9 mouse cellular contexts compared by ENCODE assay signal in genomic region chr1:57333550-57334213, GRCm38 (mm10). TPM values are rescaled to one million over a fixed set of nuclear protein-coding genes. Genes with fewer than 3 reads are reported as not detected.
A peak's percentile ranks its signal among the peaks of the same experiment; 100 is the strongest.
DNase-seq lines count a peak whose midpoint lies in the region; ATAC-seq lines count a peak whose summit lies in the region.
"Had no signal": no experiment of that assay in that cellular context is flagged by ENCODE, and none has a peak within 500 bp of the region (broad histone marks: within the 10 kb centered on the region; RNA-seq: fewer than 3 reads in every experiment).

No protein-coding gene starts in this region.

- DNase-seq in forebrain, embryonic 11.5 days (ENCODE audit: low spot score): no peak
- DNase-seq in ovary, adult 18-20 months (ENCODE audit: low spot score): peak; percentile 2
- no peak for DNase-seq in ovary, postnatal 36 days (ENCODE audit: low spot score)
- DNase-seq in frontal cortex, postnatal 14 days (ENCODE audit: low spot score in 2 of 2): no peak
- no peak for DNase-seq in midbrain, embryonic 10.5 days (ENCODE audit: low spot score)

- H3K9ac ChIP-seq in forebrain, embryonic 12.5 days: no peak overlapping the region
- H3K9ac ChIP-seq in forebrain, embryonic 11.5 days (ENCODE audit: low read length): no peak overlapping the region
- peak overlapping the region; percentile 42; the same call in 1 of the 2 replicates for H3K9ac ChIP-seq in heart, embryonic 14.5 days (ENCODE audit: low read length)
- H3K9ac ChIP-seq in neural tube, embryonic 14.5 days (replicated peaks; ENCODE audit: low read depth, low read length): no peak overlapping the region

- WGBS in forebrain, embryonic 12.5 days: 32% methylated on average over 11 of the region's 11 CpGs
- WGBS in forebrain, embryonic 11.5 days: 35% methylated on average over 11 of the region's 11 CpGs
- WGBS in heart, embryonic 14.5 days: 5% methylated on average over 11 of the region's 11 CpGs
- WGBS in neural tube, embryonic 14.5 days: 25% methylated on average over 11 of the region's 11 CpGs
- WGBS in midbrain, embryonic 10.5 days: 40% methylated on average over 11 of the region's 11 CpGs

- no peak overlapping the region for H3K27ac ChIP-seq in forebrain, embryonic 12.5 days
- H3K27ac ChIP-seq in forebrain, embryonic 11.5 days (ENCODE audit: low read depth, low read length): no peak overlapping the region
- peak overlapping the region; percentile 88 to 94 for H3K27ac ChIP-seq in heart, embryonic 14.5 days (replicated peaks in 1 of 2; ENCODE audit: control insufficient read depth in 1 of 2, insufficient read depth in 1 of 2, low read depth in 2 of 2, low read length in 2 of 2)
- no peak overlapping the region for H3K27ac ChIP-seq in neural tube, embryonic 14.5 days (ENCODE audit: low read depth, low read length)
- no peak overlapping the region for H3K27ac ChIP-seq in midbrain, embryonic 10.5 days (replicated peaks)

- H3K4me3 ChIP-seq in forebrain, embryonic 12.5 days (replicated peaks): no peak overlapping the region
- H3K4me3 ChIP-seq in forebrain, embryonic 11.5 days (ENCODE audit: low read depth, low read length): no peak overlapping the region
- H3K4me3 ChIP-seq in heart, embryonic 14.5 days (ENCODE audit: control insufficient read depth in 1 of 2, insufficient read depth in 1 of 2, low read depth in 1 of 2, low read length in 2 of 2): peak overlapping the region; percentile 4 to 18; a peak in 3 of 4 replicates
- H3K4me3 ChIP-seq in neural tube, embryonic 14.5 days (ENCODE audit: low read depth, low read length): no peak overlapping the region
- H3K4me3 ChIP-seq in midbrain, embryonic 10.5 days: no peak overlapping the region

- no peaks in the 10 kb centered on the region for H3K36me3 ChIP-seq in forebrain, embryonic 12.5 days (replicated peaks)
- H3K36me3 ChIP-seq in forebrain, embryonic 11.5 days (ENCODE audit: control insufficient read depth, insufficient read depth, low read length): no peaks in the 10 kb centered on the region
- H3K36me3 ChIP-seq in heart, embryonic 14.5 days (ENCODE audit: control insufficient read depth, insufficient read depth, low read length): no peaks in the 10 kb centered on the region
- H3K36me3 ChIP-seq in neural tube, embryonic 14.5 days (ENCODE audit: control insufficient read depth, insufficient read depth, low read length): no peaks in the 10 kb centered on the region
- H3K36me3 ChIP-seq in midbrain, embryonic 10.5 days: no peaks in the 10 kb centered on the region

- no peak overlapping the region for H3K4me2 ChIP-seq in forebrain, embryonic 12.5 days
- no peak overlapping the region for H3K4me2 ChIP-seq in forebrain, embryonic 11.5 days (ENCODE audit: low read depth, low read length, severe bottlenecking)
- H3K4me2 ChIP-seq in heart, embryonic 14.5 days (ENCODE audit: low read length): peak overlapping the region; percentile 53
- H3K4me2 ChIP-seq in neural tube, embryonic 14.5 days (ENCODE audit: low read depth, low read length): no peak overlapping the region

- no peaks in the 10 kb centered on the region for H3K9me3 ChIP-seq in forebrain, embryonic 12.5 days
- H3K9me3 ChIP-seq in forebrain, embryonic 11.5 days (ENCODE audit: control insufficient read depth, low read length): no peaks in the 10 kb centered on the region
- H3K9me3 ChIP-seq in heart, embryonic 14.5 days (ENCODE audit: control insufficient read depth, low read length): no peaks in the 10 kb centered on the region
- no peaks in the 10 kb centered on the region for H3K9me3 ChIP-seq in neural tube, embryonic 14.5 days (ENCODE audit: control insufficient read depth, low read length)
- no peaks in the 10 kb centered on the region for H3K9me3 ChIP-seq in midbrain, embryonic 10.5 days (replicated peaks)

- H3K4me1 ChIP-seq in forebrain, embryonic 12.5 days: peaks cover 14% of the 10 kb centered on the region
- no peaks in the 10 kb centered on the region for H3K4me1 ChIP-seq in forebrain, embryonic 11.5 days (replicated peaks; ENCODE audit: control insufficient read depth, insufficient read depth, low read length)
- peaks cover 4 to 15% of the 10 kb centered on the region in 2 experiments for H3K4me1 ChIP-seq in heart, embryonic 14.5 days (ENCODE audit: control insufficient read depth in 2 of 2, insufficient read depth in 2 of 2, low read length in 2 of 2)
- H3K4me1 ChIP-seq in neural tube, embryonic 14.5 days (ENCODE audit: control insufficient read depth, insufficient read depth, low read length): no peaks in the 10 kb centered on the region
- 0 out of 2 replicates have a peak, but pooled peaks cover 4% of the 10 kb centered on the region for H3K4me1 ChIP-seq in midbrain, embryonic 10.5 days

- peak; percentile 10; the same call in 1 of the 2 replicates for ATAC-seq in forebrain, embryonic 12.5 days (ENCODE audit: low FRiP score)
- no peak for ATAC-seq in forebrain, embryonic 11.5 days (replicated peaks; ENCODE audit: low FRiP score)
- ATAC-seq in heart, embryonic 14.5 days (ENCODE audit: insufficient number of reproducible peaks, insufficient read depth, low FRiP score, low read depth): peak; percentile 77; the same call in 1 of the 2 replicates
- peak; percentile 52; the same call in 1 of the 2 replicates for ATAC-seq in neural tube, embryonic 14.5 days (ENCODE audit: low read depth)

- no peaks in the 10 kb centered on the region for H3K27me3 ChIP-seq in forebrain, embryonic 12.5 days
- no peaks in the 10 kb centered on the region for H3K27me3 ChIP-seq in forebrain, embryonic 11.5 days (ENCODE audit: control insufficient read depth, insufficient read depth, low read length)
- no peaks in the 10 kb centered on the region for H3K27me3 ChIP-seq in heart, embryonic 14.5 days (ENCODE audit: control insufficient read depth, insufficient read depth, low read length)
- H3K27me3 ChIP-seq in neural tube, embryonic 14.5 days (ENCODE audit: control insufficient read depth, insufficient read depth, low read length): no peaks in the 10 kb centered on the region
- no peaks in the 10 kb centered on the region for H3K27me3 ChIP-seq in midbrain, embryonic 10.5 days (ENCODE audit: low read depth, poor library complexity, severe bottlenecking)
- H3K27me3 ChIP-seq: CH12.LX had no signal

RNA-seq across cellular contexts. Expression of gene 1700066M21Rik, which starts 43.7 kb away (rescaled TPM):
- polyA plus RNA-seq in forebrain, embryonic 12.5 days (2016; fragmentation: Nextera tagmentation; extraction: Ambion mirVana): 16.3 and 16.6 TPM in 2 replicates
- polyA plus RNA-seq in forebrain, embryonic 11.5 days (2014; fragmentation: Nextera tagmentation; extraction: Ambion mirVana): 12.9 and 14.2 TPM in 2 replicates
- 7.5 and 8.7 TPM in 2 replicates for polyA plus RNA-seq in heart, embryonic 14.5 days (2014; fragmentation: Nextera tagmentation; extraction: Ambion mirVana)
- 25.2 and 26.3 TPM in 2 replicates for polyA plus RNA-seq in neural tube, embryonic 14.5 days (2014; fragmentation: Nextera tagmentation; extraction: Ambion mirVana)
- polyA plus RNA-seq in midbrain, embryonic 10.5 days (2016; fragmentation: Nextera tagmentation; extraction: Ambion mirVana): 9.3 and 9.7 TPM in 2 replicates

Comparison
In these comparisons a context has a peak if more than half of its experiments do, and no peak if none do; other contexts are left out.
1. H3K27ac ChIP-seq: peak in heart, embryonic 14.5 days (2 of 2); none in forebrain, embryonic 12.5 days (single experiment), forebrain, embryonic 11.5 days (single experiment), neural tube, embryonic 14.5 days (single experiment) and midbrain, embryonic 10.5 days (single experiment).
2. H3K4me3 ChIP-seq: peak in heart, embryonic 14.5 days (2 of 2); none in forebrain, embryonic 12.5 days (single experiment), forebrain, embryonic 11.5 days (single experiment), neural tube, embryonic 14.5 days (single experiment) and midbrain, embryonic 10.5 days (single experiment).